Mouse (Mus musculus): ENCODE data around the gene Acp7. TPM values are rescaled to one million over a fixed set of nuclear protein-coding genes. Genes with fewer than 3 reads are reported as not detected.
A peak's percentile ranks its signal among the peaks of the same experiment; 100 is the strongest.

The Acp7 gene
- polyA plus RNA-seq, 1 experiment from 2014 or later = not detected

GRCm38 (mm10) chr7:28665620-28666579 is 34.8 kb upstream of the Acp7 start:
- Histone ChIP-seq H3K4me1 (ENCODE audit: control insufficient read depth in 2 of 2, insufficient read depth in 2 of 2, low read length in 2 of 2) (no peaks in the 10 kb centered on the region), H3K4me2 (ENCODE audit: low read length) (peak overlapping the region; percentile 43), H3K9me3 (ENCODE audit: control insufficient read depth, low read length) (no peaks in the 10 kb centered on the region), H3K36me3 (ENCODE audit: control insufficient read depth, insufficient read depth, low read length) (no peaks in the 10 kb centered on the region), H3K9ac (ENCODE audit: low read length) (no peak overlapping the region), H3K27me3 (ENCODE audit: control insufficient read depth, insufficient read depth, low read length) (0 out of 2 replicates have a peak, but pooled peaks cover 6% of the 10 kb centered on the region), H3K27ac (replicated peaks in 1 of 2; ENCODE audit: control insufficient read depth in 1 of 2, insufficient read depth in 1 of 2, low read depth in 2 of 2, low read length in 2 of 2) (no peak overlapping the region), H3K4me3 (ENCODE audit: control insufficient read depth in 1 of 2, insufficient read depth in 1 of 2, low read depth in 1 of 2, low read length in 2 of 2) (no peak overlapping the region)
- ATAC-seq (ENCODE audit: insufficient number of reproducible peaks, insufficient read depth, low FRiP score, low read depth) = no peak
- WGBS = 27% methylated on average over 15 of the region's 15 CpGs

GRCm38 (mm10) chr7:28656430-28656829 is 25.3 kb upstream of the Acp7 start:
- Histone ChIP-seq H3K9me3 (ENCODE audit: control insufficient read depth, low read length) (no peaks in the 10 kb centered on the region), H3K4me1 (ENCODE audit: control insufficient read depth in 2 of 2, insufficient read depth in 2 of 2, low read length in 2 of 2) (no peaks in the 10 kb centered on the region), H3K4me3 (ENCODE audit: control insufficient read depth in 1 of 2, insufficient read depth in 1 of 2, low read depth in 1 of 2, low read length in 2 of 2) (no peak overlapping the region), H3K9ac (ENCODE audit: low read length) (no peak overlapping the region), H3K27ac (replicated peaks in 1 of 2; ENCODE audit: control insufficient read depth in 1 of 2, insufficient read depth in 1 of 2, low read depth in 2 of 2, low read length in 2 of 2) (no peak overlapping the region), H3K4me2 (ENCODE audit: low read length) (no peak overlapping the region), H3K27me3 (ENCODE audit: control insufficient read depth, insufficient read depth, low read length) (no peaks in the 10 kb centered on the region), H3K36me3 (ENCODE audit: control insufficient read depth, insufficient read depth, low read length) (no peaks in the 10 kb centered on the region)
- WGBS = 68% methylated on average over 4 of the region's 4 CpGs
- ATAC-seq (ENCODE audit: insufficient number of reproducible peaks, insufficient read depth, low FRiP score, low read depth) = no peak

- Histone ChIP-seq H3K4me2 (ENCODE audit: low read length) (no peak overlapping the region), H3K9ac (ENCODE audit: low read length) (no peak overlapping the region), H3K9me3 (ENCODE audit: control insufficient read depth, low read length) (peaks cover 2% of the 10 kb centered on the region; the same call in 1 of the 2 replicates), H3K4me1 (ENCODE audit: control insufficient read depth in 2 of 2, insufficient read depth in 2 of 2, low read length in 2 of 2) (no peaks in the 10 kb centered on the region), H3K27me3 (ENCODE audit: control insufficient read depth, insufficient read depth, low read length) (no peaks in the 10 kb centered on the region), H3K4me3 (ENCODE audit: control insufficient read depth in 1 of 2, insufficient read depth in 1 of 2, low read depth in 1 of 2, low read length in 2 of 2) (no peak overlapping the region), H3K27ac (replicated peaks in 1 of 2; ENCODE audit: control insufficient read depth in 1 of 2, insufficient read depth in 1 of 2, low read depth in 2 of 2, low read length in 2 of 2) (no peak overlapping the region), H3K36me3 (ENCODE audit: control insufficient read depth, insufficient read depth, low read length) (no peaks in the 10 kb centered on the region)
- ATAC-seq (ENCODE audit: insufficient number of reproducible peaks, insufficient read depth, low FRiP score, low read depth) = no peak
- 93% methylated on average over 2 of the region's 2 CpGs for WGBS
These were observed 20.0 kb upstream of the Acp7 start for GRCm38 (mm10) chr7:28651157-28651556.

DNA sequence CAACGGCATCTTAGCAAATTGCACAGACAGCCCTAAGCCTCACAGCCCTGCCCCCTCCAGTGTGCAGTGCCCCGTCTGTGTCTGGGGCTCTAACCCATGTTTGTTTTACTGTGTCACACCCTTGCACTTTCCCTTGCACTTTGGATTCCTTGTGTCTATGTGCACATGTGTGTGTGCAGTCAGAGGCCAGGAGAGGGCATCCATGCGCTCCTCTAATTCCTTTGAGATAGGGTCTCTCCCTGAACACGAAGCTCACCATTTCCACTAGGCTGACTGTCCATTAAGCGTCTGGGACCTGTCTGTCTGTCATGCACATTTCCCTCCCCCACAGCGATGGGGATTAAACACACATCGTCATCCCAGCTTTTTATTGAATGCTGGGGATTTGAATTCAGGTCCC is 15.9 kb upstream of the Acp7 start:
- Histone ChIP-seq H3K9me3 (ENCODE audit: control insufficient read depth, low read length) (peaks cover 2% of the 10 kb centered on the region; the same call in 1 of the 2 replicates), H3K27ac (replicated peaks in 1 of 2; ENCODE audit: control insufficient read depth in 1 of 2, insufficient read depth in 1 of 2, low read depth in 2 of 2, low read length in 2 of 2) (no peak overlapping the region), H3K27me3 (ENCODE audit: control insufficient read depth, insufficient read depth, low read length) (no peaks in the 10 kb centered on the region), H3K9ac (ENCODE audit: low read length) (no peak overlapping the region), H3K4me3 (ENCODE audit: control insufficient read depth in 1 of 2, insufficient read depth in 1 of 2, low read depth in 1 of 2, low read length in 2 of 2) (no peak overlapping the region), H3K4me2 (ENCODE audit: low read length) (no peak overlapping the region), H3K36me3 (ENCODE audit: control insufficient read depth, insufficient read depth, low read length) (no peaks in the 10 kb centered on the region), H3K4me1 (ENCODE audit: control insufficient read depth in 2 of 2, insufficient read depth in 2 of 2, low read length in 2 of 2) (no peaks in the 10 kb centered on the region)
- WGBS = 52% methylated on average over 7 of the region's 7 CpGs
- ATAC-seq (ENCODE audit: insufficient number of reproducible peaks, insufficient read depth, low FRiP score, low read depth) = no peak

DNA sequence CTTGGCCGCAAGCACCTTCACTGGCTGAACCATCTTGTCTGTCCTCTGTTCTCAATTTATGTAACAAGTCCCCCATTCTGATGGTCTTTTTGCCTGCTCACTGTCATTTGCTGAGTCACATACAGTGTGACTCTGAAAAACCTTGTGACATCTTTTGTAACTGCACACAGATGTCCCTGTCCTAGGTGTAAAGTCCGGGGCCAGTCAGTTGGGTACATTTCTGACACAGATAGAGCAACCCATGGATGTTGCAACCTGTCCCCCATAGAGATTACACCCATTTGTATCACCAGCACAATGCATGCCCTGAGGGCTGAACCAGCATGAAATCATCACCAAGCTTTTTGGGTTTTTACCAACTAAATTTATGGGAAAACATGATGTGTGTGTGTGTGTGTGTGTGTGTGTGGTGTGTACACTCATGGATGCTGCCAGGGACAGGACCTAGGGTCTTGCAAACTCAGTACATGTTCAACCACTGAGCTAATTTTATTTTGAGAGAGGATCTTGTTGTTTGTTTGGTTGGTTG is 14.9 kb upstream of the Acp7 start:
- Histone ChIP-seq H3K27ac (replicated peaks in 1 of 2; ENCODE audit: control insufficient read depth in 1 of 2, insufficient read depth in 1 of 2, low read depth in 2 of 2, low read length in 2 of 2) (no peak overlapping the region), H3K27me3 (ENCODE audit: control insufficient read depth, insufficient read depth, low read length) (no peaks in the 10 kb centered on the region), H3K4me1 (ENCODE audit: control insufficient read depth in 2 of 2, insufficient read depth in 2 of 2, low read length in 2 of 2) (no peaks in the 10 kb centered on the region), H3K4me3 (ENCODE audit: control insufficient read depth in 1 of 2, insufficient read depth in 1 of 2, low read depth in 1 of 2, low read length in 2 of 2) (no peak overlapping the region), H3K4me2 (ENCODE audit: low read length) (no peak overlapping the region), H3K9me3 (ENCODE audit: control insufficient read depth, low read length) (peaks cover under 1% of the 10 kb centered on the region; the same call in 1 of the 2 replicates), H3K9ac (ENCODE audit: low read length) (no peak overlapping the region), H3K36me3 (ENCODE audit: control insufficient read depth, insufficient read depth, low read length) (no peaks in the 10 kb centered on the region)
- WGBS = 83% methylated on average over 2 of the region's 2 CpGs
- no peak for ATAC-seq (ENCODE audit: insufficient number of reproducible peaks, insufficient read depth, low FRiP score, low read depth)

DNA sequence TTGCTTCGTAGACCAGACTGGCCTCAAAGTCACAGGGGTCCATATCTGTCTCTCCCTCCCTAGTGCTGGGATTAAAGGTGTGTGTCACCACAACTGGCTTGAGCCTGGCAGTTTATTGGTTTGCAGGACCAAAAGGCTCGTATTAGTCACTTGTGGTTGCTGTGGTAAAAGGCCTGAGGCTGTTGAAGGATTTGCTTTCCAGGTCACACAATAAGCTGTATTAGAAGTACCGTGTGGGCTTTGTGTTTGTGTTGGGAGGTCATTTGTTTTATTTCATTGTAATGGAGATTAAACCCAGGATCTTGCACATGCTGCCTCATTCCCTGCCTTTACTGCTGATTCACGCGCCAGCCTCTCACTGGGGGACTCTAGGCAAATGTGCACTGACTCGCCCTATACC is 14.2 kb upstream of the Acp7 start:
- no peaks in the 10 kb centered on the region for H3K4me1 ChIP-seq (ENCODE audit: control insufficient read depth in 2 of 2, insufficient read depth in 2 of 2, low read length in 2 of 2)
- 74% methylated on average over 6 of the region's 6 CpGs for WGBS
- no peak overlapping the region for H3K9ac ChIP-seq (ENCODE audit: low read length)
- H3K9me3 ChIP-seq (ENCODE audit: control insufficient read depth, low read length) = no peaks in the 10 kb centered on the region
- no peak overlapping the region for H3K4me2 ChIP-seq (ENCODE audit: low read length)
- H3K27me3 ChIP-seq (ENCODE audit: control insufficient read depth, insufficient read depth, low read length) = no peaks in the 10 kb centered on the region
- H3K27ac ChIP-seq (replicated peaks in 1 of 2; ENCODE audit: control insufficient read depth in 1 of 2, insufficient read depth in 1 of 2, low read depth in 2 of 2, low read length in 2 of 2) = no peak overlapping the region
- no peak for ATAC-seq (ENCODE audit: insufficient number of reproducible peaks, insufficient read depth, low FRiP score, low read depth)
- H3K4me3 ChIP-seq (ENCODE audit: control insufficient read depth in 1 of 2, insufficient read depth in 1 of 2, low read depth in 1 of 2, low read length in 2 of 2) = no peak overlapping the region
- H3K36me3 ChIP-seq (ENCODE audit: control insufficient read depth, insufficient read depth, low read length) = no peaks in the 10 kb centered on the region

GRCm38 (mm10) chr7:28641546-28641945 is 10.4 kb upstream of the Acp7 start:
- Histone ChIP-seq H3K9ac (ENCODE audit: low read length) (no peak overlapping the region), H3K27me3 (ENCODE audit: control insufficient read depth, insufficient read depth, low read length) (no peaks in the 10 kb centered on the region), H3K36me3 (ENCODE audit: control insufficient read depth, insufficient read depth, low read length) (no peaks in the 10 kb centered on the region), H3K4me2 (ENCODE audit: low read length) (no peak overlapping the region), H3K9me3 (ENCODE audit: control insufficient read depth, low read length) (no peaks in the 10 kb centered on the region), H3K4me3 (ENCODE audit: control insufficient read depth in 1 of 2, insufficient read depth in 1 of 2, low read depth in 1 of 2, low read length in 2 of 2) (no peak overlapping the region), H3K4me1 (ENCODE audit: control insufficient read depth in 2 of 2, insufficient read depth in 2 of 2, low read length in 2 of 2) (no peaks in the 10 kb centered on the region), H3K27ac (replicated peaks in 1 of 2; ENCODE audit: control insufficient read depth in 1 of 2, insufficient read depth in 1 of 2, low read depth in 2 of 2, low read length in 2 of 2) (no peak overlapping the region)
- WGBS = 58% methylated on average over 8 of the region's 8 CpGs
- no peak for ATAC-seq (ENCODE audit: insufficient number of reproducible peaks, insufficient read depth, low FRiP score, low read depth)

Data from heart, embryonic 14.5 days (tissue).